Mouse (Mus musculus) MEL (cell line): Measurements from ENCODE around the gene Pip4k2c. TPM values are rescaled to one million over a fixed set of nuclear protein-coding genes. Genes with fewer than 3 reads are reported as not detected.

ENCODE experiments used
- DNase-seq: peaks from one replicate; pipeline ENCODE4 v3.0.0; 2011; ENCODE audit warnings: low read depth, low spot score
- H3K27ac ChIP-seq: 2 replicates; pipeline ENCODE4 v1.5.1; 2012; ENCODE audit warnings: low read depth, mild to moderate bottlenecking, control low read depth, low read length, moderate library complexity; ENCODE audit not compliant: control insufficient read depth
- H3K27me3 ChIP-seq, 2 experiments: fragments of 150-350 bp in 1 of 2; sonication (generic) in 1 of 2; 2 replicates each; pipeline ENCODE4 v1.6.1; 2012; ENCODE audit warnings: low read length in 2 of 2, mild to moderate bottlenecking in 2 of 2, improper control_type of control experiment in 1 of 2, moderate library complexity in 1 of 2; ENCODE audit not compliant: insufficient read depth in 2 of 2, control insufficient read depth in 1 of 2
- H3K36me3 ChIP-seq, 2 experiments: 2 replicates each; pipeline ENCODE4 v1.6.1; 2012 to 2014; ENCODE audit warnings: low read length in 2 of 2, improper control_type of control experiment in 1 of 2, inconsistent platforms in 1 of 2, mild to moderate bottlenecking in 1 of 2; ENCODE audit not compliant: insufficient read depth in 2 of 2, control insufficient read depth in 1 of 2
- H3K4me1 ChIP-seq, 2 experiments: fragments of 150-350 bp in 1 of 2; sonication (generic) in 1 of 2; 2 replicates each; pipeline ENCODE4 v1.6.1; 2012; ENCODE audit warnings: low read length in 2 of 2, improper control_type of control experiment in 1 of 2, mild to moderate bottlenecking in 1 of 2; ENCODE audit not compliant: insufficient read depth in 2 of 2, control insufficient read depth in 1 of 2
- H3K4me3 ChIP-seq, 2 experiments: fragments of 150-350 bp in 1 of 2; sonication (generic) in 1 of 2; 2 replicates each; pipeline ENCODE4 v1.5.1; 2012; ENCODE audit warnings: low read depth in 2 of 2, low read length in 2 of 2, mild to moderate bottlenecking in 2 of 2, moderate library complexity in 2 of 2, control low read depth in 1 of 2, improper control_type of control experiment in 1 of 2; ENCODE audit not compliant: control insufficient read depth in 1 of 2, insufficient read depth in 1 of 2
- H3K79me2 ChIP-seq: 2 replicates; pipeline ENCODE4 v1.6.1; 2012; ENCODE audit warnings: mild to moderate bottlenecking, low read length, moderate library complexity; ENCODE audit not compliant: control insufficient read depth, poor library complexity, insufficient read depth
- H3K9ac ChIP-seq: 2 replicates; pipeline ENCODE4 v1.6.1; 2012; ENCODE audit warnings: low read depth, mild to moderate bottlenecking, control low read depth, low read length, moderate library complexity; ENCODE audit not compliant: control insufficient read depth, poor library complexity, severe bottlenecking
- H3K9me3 ChIP-seq: fragments of 150-350 bp; sonication (generic); replicated peaks from 2 replicates; pipeline ENCODE4 v1.6.1; 2012; ENCODE audit warnings: mild to moderate bottlenecking, low read length, improper control_type of control experiment, moderate library complexity; ENCODE audit not compliant: insufficient read depth
- CHD1 ChIP-seq: IDR thresholded peaks from 2 replicates; pipeline ENCODE4 v1.6.1; 2012; ENCODE audit warnings: low read depth, mild to moderate bottlenecking, inconsistent platforms, low read length, improper control_type of control experiment
- E2F4 ChIP-seq: IDR thresholded peaks from 2 replicates; pipeline ENCODE4 v1.6.1; 2011; ENCODE audit warnings: low read depth, low read length, improper control_type of control experiment, borderline replicate concordance
- ELF1 ChIP-seq: IDR thresholded peaks from 2 replicates; pipeline ENCODE4 v1.6.1; 2014; ENCODE audit warnings: low read depth, mild to moderate bottlenecking, inconsistent platforms, low read length, improper control_type of control experiment, moderate library complexity
- EP300 ChIP-seq, 2 experiments: IDR thresholded peaks; 2 replicates each; pipeline ENCODE4 v1.6.1; 2011; ENCODE audit warnings: improper control_type of control experiment in 2 of 2, low read length in 2 of 2, low read depth in 1 of 2, mild to moderate bottlenecking in 1 of 2
- HCFC1 ChIP-seq: IDR thresholded peaks from 2 replicates; pipeline ENCODE4 v1.6.1; 2012; ENCODE audit warnings: low read depth, mild to moderate bottlenecking, inconsistent platforms, low read length, improper control_type of control experiment, moderate library complexity
- KAT2A ChIP-seq: conservative IDR thresholded peaks from 2 replicates; pipeline ENCODE4 v1.6.1; 2012; ENCODE audit warnings: low read depth, low read length, improper control_type of control experiment, inconsistent platforms
- MAZ ChIP-seq: IDR thresholded peaks from 2 replicates; pipeline ENCODE4 v1.6.1; 2012; ENCODE audit warnings: low read depth, mild to moderate bottlenecking, inconsistent platforms, low read length, improper control_type of control experiment
- MEF2A ChIP-seq: IDR thresholded peaks from 2 replicates; pipeline ENCODE4 v1.6.1; 2014; ENCODE audit warnings: low read depth, mild to moderate bottlenecking, inconsistent platforms, low read length, improper control_type of control experiment; ENCODE audit not compliant: poor library complexity, insufficient replicate concordance, severe bottlenecking; ENCODE audit errors: extremely low read depth
- MYB ChIP-seq: IDR thresholded peaks from 2 replicates; pipeline ENCODE4 v1.6.1; 2011; ENCODE audit warnings: mild to moderate bottlenecking, low read depth, low read length, improper control_type of control experiment
- NELFE ChIP-seq: IDR thresholded peaks from 2 replicates; pipeline ENCODE4 v1.6.1; 2011; ENCODE audit warnings: low read depth, low read length, improper control_type of control experiment
- NRF1 ChIP-seq: IDR thresholded peaks from 2 replicates; pipeline ENCODE4 v1.6.1; 2014; ENCODE audit warnings: low read depth, mild to moderate bottlenecking, inconsistent platforms, low read length, improper control_type of control experiment, moderate library complexity; ENCODE audit not compliant: poor library complexity, insufficient read depth, severe bottlenecking
- POLR2AphosphoS5 ChIP-seq: IDR thresholded peaks from 2 replicates; pipeline ENCODE4 v1.6.1; 2012; ENCODE audit warnings: low read depth, borderline replicate concordance, mild to moderate bottlenecking, inconsistent platforms, low read length, moderate library complexity, mixed read lengths
- RAD21 ChIP-seq: IDR thresholded peaks from 2 replicates; pipeline ENCODE4 v1.6.1; 2011; ENCODE audit warnings: mild to moderate bottlenecking, low read depth, low read length, improper control_type of control experiment
- RCOR1 ChIP-seq: IDR thresholded peaks from 2 replicates; pipeline ENCODE4 v1.6.1; 2012; ENCODE audit warnings: low read depth, mild to moderate bottlenecking, inconsistent platforms, low read length, improper control_type of control experiment
- SIN3A ChIP-seq: IDR thresholded peaks from 2 replicates; pipeline ENCODE4 v1.6.1; 2012; ENCODE audit warnings: low read length, improper control_type of control experiment, inconsistent platforms
- SMC3 ChIP-seq: IDR thresholded peaks from 2 replicates; pipeline ENCODE4 v1.6.1; 2011; ENCODE audit warnings: low read depth, low read length, improper control_type of control experiment
- TAL1 ChIP-seq: IDR thresholded peaks from 2 replicates; pipeline ENCODE4 v1.6.1; 2012; ENCODE audit warnings: mild to moderate bottlenecking, inconsistent platforms, low read length, moderate library complexity, mixed read lengths
- TBP ChIP-seq: IDR thresholded peaks from 2 replicates; pipeline ENCODE4 v1.8.0; 2011; ENCODE audit warnings: low read depth, low read length, improper control_type of control experiment
- TCF12 ChIP-seq: IDR thresholded peaks from 2 replicates; pipeline ENCODE4 v1.6.1; 2014; ENCODE audit warnings: low read depth, mild to moderate bottlenecking, inconsistent platforms, low read length, improper control_type of control experiment, moderate library complexity
- UBTF ChIP-seq: IDR thresholded peaks from 2 replicates; pipeline ENCODE4 v1.6.1; 2012; ENCODE audit warnings: low read depth, mild to moderate bottlenecking, inconsistent platforms, low read length, improper control_type of control experiment, moderate library complexity, borderline replicate concordance; ENCODE audit not compliant: insufficient read depth
- USF1 ChIP-seq: IDR thresholded peaks from 2 replicates; pipeline ENCODE4 v1.6.1; 2014; ENCODE audit warnings: low read depth, mild to moderate bottlenecking, inconsistent platforms, low read length, improper control_type of control experiment, moderate library complexity
- USF2 ChIP-seq, 2 experiments: IDR thresholded peaks; 2 replicates each; pipeline ENCODE4 v1.6.1; 2011 to 2012; ENCODE audit warnings: improper control_type of control experiment in 2 of 2, low read length in 2 of 2, borderline replicate concordance in 1 of 2, inconsistent platforms in 1 of 2, low read depth in 1 of 2, mild to moderate bottlenecking in 1 of 2; ENCODE audit not compliant: insufficient read depth in 1 of 2
- ZMIZ1 ChIP-seq: IDR thresholded peaks from 2 replicates; pipeline ENCODE4 v1.6.1; 2012; ENCODE audit warnings: low read depth, mild to moderate bottlenecking, inconsistent platforms, low read length, improper control_type of control experiment, moderate library complexity
- polyA plus RNA-seq, 2 experiments: library from polyadenylated mRNA; stranded (reverse) in 1 of 2; unstranded in 1 of 2; fragments of >175 nt in 1 of 2; fragments of >200 nt in 1 of 2; gene quantifications; 2 replicates each; pipeline versions ENCODE4 v1.2.1 to v1.2.4; 2012; ENCODE audit warnings: low replicate concordance in 2 of 2, low read depth in 1 of 2; ENCODE audit not compliant: insufficient read length in 2 of 2, insufficient read depth in 1 of 2, missing spikeins in 1 of 2
- total RNA-seq: library from RNA; depleted of rRNA; stranded (reverse); fragments of 300-350 nt; gene quantifications from 2 replicates; pipeline ENCODE4 v1.2.3, GENCODE M21; 2012

The Pip4k2c gene
- total and polyA plus RNA-seq, 3 experiments = 31.9 to 58.2 TPM; not detected in 1

DNA sequence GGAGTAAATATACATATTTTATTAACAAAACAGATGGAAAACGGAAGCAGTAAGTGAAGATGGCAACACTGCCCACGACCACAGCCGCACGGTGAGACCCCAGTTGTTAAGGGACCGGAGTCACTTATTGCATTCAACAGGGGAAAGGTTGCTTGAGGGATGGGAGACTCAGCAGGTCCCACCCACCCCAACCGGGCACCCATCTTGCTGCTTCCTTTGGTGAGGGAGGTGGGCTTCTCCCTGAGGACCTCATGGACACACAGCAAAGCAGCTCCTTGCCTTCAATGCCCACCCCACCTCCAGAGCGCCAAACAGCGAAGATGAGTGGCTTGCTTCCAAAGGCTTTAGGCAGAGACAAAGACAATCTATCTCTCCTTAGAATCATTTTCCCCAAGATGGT lies 14.3 kb downstream of the Pip4k2c start (continued):
- TF ChIP-seq HCFC1 (no peak), NELFE (no peak), MYB (no peak), RCOR1 (no peak)

DNA sequence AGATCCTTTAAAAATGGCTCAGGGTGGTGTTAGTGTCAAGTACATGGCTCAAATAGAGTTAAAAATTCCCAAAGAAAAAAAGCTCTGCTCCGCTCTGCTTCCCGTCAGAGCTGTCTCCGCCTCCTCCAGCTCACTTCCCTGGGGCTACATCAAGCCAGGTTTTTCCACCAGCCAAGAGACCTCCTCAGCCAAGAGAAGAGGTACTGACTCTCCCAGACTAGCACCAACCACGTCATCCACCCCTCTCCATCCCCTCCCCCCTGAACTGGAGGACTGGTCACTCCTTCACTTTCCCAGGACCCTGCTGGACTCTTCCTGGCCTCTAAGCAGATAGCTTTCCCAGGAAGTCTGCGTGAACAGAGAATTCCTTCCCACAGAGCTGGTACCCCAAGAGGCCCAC lies 15.0 kb downstream of the Pip4k2c start:
- no peak for TF ChIP-seq MAZ
- TF ChIP-seq ZMIZ1 = no peak
- no peak for TF ChIP-seq POLR2AphosphoS5
- no peak for TF ChIP-seq NELFE
- no peak for TF ChIP-seq SIN3A
- no peak for TF ChIP-seq UBTF
- no peak for TF ChIP-seq CHD1
- no peak for TF ChIP-seq ELF1
- no peak for TF ChIP-seq USF1
- no peak for TF ChIP-seq MYB
- no peak for TF ChIP-seq NRF1
- TF ChIP-seq TBP = no peak
- no peak for TF ChIP-seq MEF2A
- Histone ChIP-seq H3K27me3 (no peaks in the 10 kb centered on the region), H3K79me2 (peaks cover 5% of the 10 kb centered on the region; the same call in 1 of the 2 replicates), H3K4me1 (peaks cover 2 to 15% of the 10 kb centered on the region in 2 experiments; a peak in 3 of 4 replicates), H3K27ac (no peak overlapping the region), H3K36me3 (peaks cover 3 to 16% of the 10 kb centered on the region in 2 experiments), H3K9ac (no peak overlapping the region), H3K4me3 (no peak overlapping the region), H3K9me3 (no peaks in the 10 kb centered on the region)
- DNase-seq = no peak

- no peaks in the 10 kb centered on the region for H3K9me3 ChIP-seq
- no peaks in the 10 kb centered on the region for H3K27me3 ChIP-seq
- H3K4me3 ChIP-seq = peak within 1 kb of the TSS; percentile 76 to 83
- peak; percentile 55 for DNase-seq
- TF ChIP-seq NELFE = 0 out of 2 replicates have a peak, but pooled peaks have one; percentile 18
- TF ChIP-seq EP300 (IDR thresholded peaks at IDR 0.05; ENCODE audit: low read depth in 1 of 2, low read length in 2 of 2) = no peak
- TF ChIP-seq TBP = no peak
- TF ChIP-seq RAD21 = no peak
- no peak for TF ChIP-seq SMC3
- TF ChIP-seq E2F4 = no peak
- TF ChIP-seq USF1 = peak; percentile 88
- TF ChIP-seq TAL1 = no peak
- TF ChIP-seq KAT2A = no peak
- TF ChIP-seq USF2 (IDR thresholded peaks at IDR 0.05; ENCODE audit: borderline replicate concordance in 1 of 2, insufficient read depth in 1 of 2, low read depth in 1 of 2, low read length in 2 of 2) = peak in 1 of 2 experiments; percentile 35; a peak in 1 of 4 replicates
- TF ChIP-seq TCF12 = no peak
- peak; percentile 47; the same call in 1 of the 2 replicates for TF ChIP-seq HCFC1
- TF ChIP-seq SIN3A = peak; percentile 30; the same call in 1 of the 2 replicates
- peaks cover 4 to 24% of the 10 kb centered on the region in 2 experiments; a peak in 3 of 4 replicates for H3K4me1 ChIP-seq
- H3K9ac ChIP-seq = peak within 1 kb of the TSS; percentile 90
- peak within 1 kb of the TSS; percentile 88 for H3K27ac ChIP-seq
- peaks cover 5% of the 10 kb centered on the region; the same call in 1 of the 2 replicates for H3K79me2 ChIP-seq
- H3K36me3 ChIP-seq = peaks cover 3 to 24% of the 10 kb centered on the region in 2 experiments
Observed at GRCm38 (mm10) chr10:127195328-127196129, 15.9 kb downstream of the Pip4k2c start, which contains the start of gene Dtx3. Dtx3 (minus strand) TSS chr10:127195728.
